Mouse (Mus musculus) lung, embryonic 14.5 days (tissue): ENCODE measurements around the gene Apela. TPM values are rescaled to one million over a fixed set of nuclear protein-coding genes. Genes with fewer than 3 reads are reported as not detected.
A peak's percentile ranks its signal among the peaks of the same experiment; 100 is the strongest.

ENCODE experiments used
- ATAC-seq: fragments of 200-750 bp; cut with Nextera tagmentation; 2 replicates; pipeline ENCODE4 v1.8.0; 2017; ENCODE audit warnings: mild to moderate bottlenecking, moderate TSS enrichment, moderate library complexity; ENCODE audit not compliant: insufficient read depth
- DNase-seq: peaks from one replicate; pipeline ENCODE4 v3.0.0-alpha.2; 2015
- H3K27ac ChIP-seq: fragments of 300-500 bp; sonication (generic); 2 replicates; pipeline ENCODE4 v1.5.1; 2014; ENCODE audit warnings: low read depth, mild to moderate bottlenecking, moderate library complexity
- H3K27me3 ChIP-seq: fragments of 300-500 bp; sonication (generic); 2 replicates; pipeline ENCODE4 v1.6.1; 2014; ENCODE audit warnings: low read length, control low read depth; ENCODE audit not compliant: insufficient read depth
- H3K36me3 ChIP-seq: fragments of 300-500 bp; sonication (generic); 2 replicates; pipeline ENCODE4 v1.6.1; 2014; ENCODE audit warnings: control low read depth; ENCODE audit not compliant: insufficient read depth
- H3K4me1 ChIP-seq: fragments of 300-500 bp; sonication (generic); 2 replicates; pipeline ENCODE4 v1.6.1; 2014; ENCODE audit warnings: antibody characterized with exemption, control low read depth; ENCODE audit not compliant: insufficient read depth
- H3K4me2 ChIP-seq: fragments of 300-500 bp; sonication (generic); 2 replicates; pipeline ENCODE4 v1.6.1; 2014; ENCODE audit warnings: mild to moderate bottlenecking
- H3K4me3 ChIP-seq: fragments of 300-500 bp; sonication (generic); 2 replicates; pipeline ENCODE4 v1.5.1; 2014; ENCODE audit warnings: low read depth, low read length
- H3K9ac ChIP-seq: fragments of 300-500 bp; sonication (generic); 2 replicates; pipeline ENCODE4 v1.6.1; 2014
- H3K9me3 ChIP-seq: fragments of 300-500 bp; sonication (generic); 2 replicates; pipeline ENCODE4 v1.6.1; 2016; ENCODE audit warnings: low read depth, low read length, control low read depth
- CTCF ChIP-seq: IDR thresholded peaks from 2 replicates; pipeline ENCODE4 v1.5.1; 2016; ENCODE audit warnings: antibody characterized with exemption, low read depth
- WGBS: fragments of 180-500 bp; shearing (Covaris S2); extraction: QIAGEN DNeasy Blood & Tissue Kit; methylation state at CpG from one replicate; pipeline ENCODE4 v1.1.7; 2014; 5-methylcytosine and 5-hydroxymethylcytosine counted together
- polyA plus RNA-seq: library from polyadenylated mRNA; unstranded; fragments of >200 nt; fragmentation: Nextera tagmentation; extraction: Ambion mirVana; gene quantifications from 2 replicates; pipeline ENCODE4 v1.2.1, GENCODE M21; 2014

Apela gene
- polyA plus RNA-seq, 1 experiment from 2014 or later, result 1.1 TPM

- ATAC-seq, result no peak
- 89% methylated on average over 4 of the region's 4 CpGs for WGBS
Observed at GRCm38 (mm10) chr8:65047193-65047592, 10.1 kb upstream of the Apela start.

DNA sequence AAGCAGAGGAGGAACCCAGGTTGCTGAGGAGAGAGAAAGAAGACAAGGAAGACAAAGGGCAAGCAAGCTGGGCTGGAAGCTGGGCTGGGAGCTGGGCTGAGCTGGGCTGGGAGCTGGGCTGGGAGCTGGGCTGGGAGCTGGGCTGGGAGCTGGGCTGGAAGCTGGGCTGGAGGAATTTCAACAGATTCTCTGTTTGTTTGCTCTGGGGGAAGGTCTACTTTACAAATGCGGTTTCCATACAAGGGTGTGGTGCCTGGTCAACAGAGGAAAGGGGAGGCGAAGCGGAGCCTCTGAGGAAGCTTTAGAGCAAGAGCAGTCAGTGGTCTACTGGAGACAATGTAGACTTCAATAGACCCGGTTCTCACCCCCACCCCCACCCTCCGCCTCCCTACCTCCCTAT lies 9.4 kb upstream of the Apela start:
- no peak overlapping the region for H3K27ac ChIP-seq
- no peak overlapping the region for H3K4me3 ChIP-seq
- H3K4me2 ChIP-seq, result peak overlapping the region; percentile 27

More at GRCm38 (mm10) chr8:65047193-65047592, 10.1 kb upstream of the Apela start:
- Histone ChIP-seq H3K36me3 (no peaks in the 10 kb centered on the region), H3K9ac (no peak overlapping the region), H3K4me2 (no peak overlapping the region), H3K27ac (no peak overlapping the region), H3K27me3 (no peaks in the 10 kb centered on the region), H3K4me1 (no peaks in the 10 kb centered on the region), H3K4me3 (no peak overlapping the region), H3K9me3 (no peaks in the 10 kb centered on the region)
- no peak for TF ChIP-seq CTCF
- no peak for DNase-seq

GRCm38 (mm10) chr8:65034136-65034535 lies 3.0 kb downstream of the Apela start:
- no peak overlapping the region for H3K27ac ChIP-seq
- WGBS, result 44% methylated on average over 2 of the region's 2 CpGs
- H3K4me2 ChIP-seq, result no peak overlapping the region

More for the DNA sequence above, 9.4 kb upstream of the Apela start:
- Histone ChIP-seq H3K36me3 (no peaks in the 10 kb centered on the region), H3K9me3 (no peaks in the 10 kb centered on the region), H3K27me3 (no peaks in the 10 kb centered on the region), H3K4me1 (no peaks in the 10 kb centered on the region), H3K9ac (no peak overlapping the region)
- DNase-seq, result peak; percentile 21
- ATAC-seq, result peak; percentile 82
- TF ChIP-seq CTCF, result no peak
- WGBS, result 27% methylated on average over 5 of the region's 5 CpGs

GRCm38 (mm10) chr8:65033056-65033455 lies 4.1 kb downstream of the Apela start:
- H3K9ac ChIP-seq, result no peak overlapping the region
- no peak overlapping the region for H3K4me3 ChIP-seq
- ATAC-seq (no peak), DNase-seq (no peak)
- H3K36me3 ChIP-seq, result no peaks in the 10 kb centered on the region
- no peak overlapping the region for H3K27ac ChIP-seq
- no peak overlapping the region for H3K4me2 ChIP-seq
- no peaks in the 10 kb centered on the region for H3K27me3 ChIP-seq
- no peaks in the 10 kb centered on the region for H3K4me1 ChIP-seq
- whole genome bisulfite sequencing, result 69% methylated on average over 13 of the region's 13 CpGs
- no peaks in the 10 kb centered on the region for H3K9me3 ChIP-seq
- TF ChIP-seq CTCF, result no peak

More at GRCm38 (mm10) chr8:65034136-65034535, 3.0 kb downstream of the Apela start:
- DNase-seq (no peak), ATAC-seq (no peak)
- no peak overlapping the region for H3K9ac ChIP-seq
- no peaks in the 10 kb centered on the region for H3K36me3 ChIP-seq
- no peak overlapping the region for H3K4me3 ChIP-seq
- H3K9me3 ChIP-seq, result no peaks in the 10 kb centered on the region
- H3K4me1 ChIP-seq, result no peaks in the 10 kb centered on the region
- H3K27me3 ChIP-seq, result no peaks in the 10 kb centered on the region
- TF ChIP-seq CTCF, result no peak

GRCm38 (mm10) chr8:65032107-65032506 lies 5.0 kb downstream of the Apela start:
- Histone ChIP-seq H3K4me2 (no peak overlapping the region), H3K4me1 (no peaks in the 10 kb centered on the region), H3K9ac (no peak overlapping the region), H3K4me3 (no peak overlapping the region), H3K27me3 (no peaks in the 10 kb centered on the region), H3K9me3 (no peaks in the 10 kb centered on the region), H3K36me3 (no peaks in the 10 kb centered on the region), H3K27ac (no peak overlapping the region)
- 100% methylated on average over 1 of the region's 1 CpGs for WGBS
- ATAC-seq (no peak), DNase-seq (no peak)
- no peak for TF ChIP-seq CTCF

- TF ChIP-seq CTCF, result no peak
- Histone ChIP-seq H3K4me3 (no peak overlapping the region), H3K9ac (no peak overlapping the region), H3K4me1 (no peaks in the 10 kb centered on the region), H3K4me2 (no peak overlapping the region), H3K27me3 (no peaks in the 10 kb centered on the region), H3K27ac (no peak overlapping the region), H3K9me3 (no peaks in the 10 kb centered on the region), H3K36me3 (no peaks in the 10 kb centered on the region)
- WGBS, result 67% methylated on average over 4 of the region's 4 CpGs
- DNase-seq, result peak; percentile 21
- ATAC-seq, result peak; percentile 66; the same call in 1 of the 2 replicates
Observed at GRCm38 (mm10) chr8:65030735-65031485, 6.2 kb downstream of the Apela start.

DNA sequence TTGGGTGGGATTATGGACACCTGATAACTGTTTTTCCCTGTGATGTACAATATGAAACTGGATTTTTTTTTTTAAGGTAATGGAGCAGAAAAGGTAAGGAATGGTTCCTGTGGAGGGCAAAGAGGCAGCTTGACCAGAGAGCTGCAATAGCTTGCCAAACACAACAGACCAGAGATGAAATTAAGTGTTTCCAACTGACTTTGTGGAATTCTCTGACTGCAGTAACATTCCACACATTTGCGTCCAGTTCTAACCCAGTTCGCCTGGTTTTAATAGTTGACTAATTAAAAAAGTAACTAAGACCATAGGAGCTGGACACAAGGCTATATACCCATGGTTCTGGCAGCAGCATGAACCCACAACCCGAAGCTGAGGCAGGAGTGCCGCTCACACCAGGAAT lies 7.4 kb downstream of the Apela start:
- no peak for TF ChIP-seq CTCF
- Histone ChIP-seq H3K4me2 (no peak overlapping the region), H3K36me3 (no peaks in the 10 kb centered on the region), H3K9ac (no peak overlapping the region), H3K4me3 (no peak overlapping the region), H3K27me3 (no peaks in the 10 kb centered on the region), H3K4me1 (no peaks in the 10 kb centered on the region), H3K9me3 (no peaks in the 10 kb centered on the region), H3K27ac (no peak overlapping the region)
- DNase-seq, result no peak
- ATAC-seq, result no peak
- WGBS, result 82% methylated on average over 4 of the region's 4 CpGs
